Mouse (Mus musculus) heart, postnatal 0 days (tissue): ENCODE data around the gene Phf24.

Experiments
- CTCF ChIP-seq: IDR thresholded peaks from 2 replicates; pipeline ENCODE4 v1.5.1; 2016; ENCODE audit warnings: antibody characterized with exemption, control low read depth, low read depth
- EP300 ChIP-seq: IDR thresholded peaks from 2 replicates; pipeline ENCODE4 v1.6.1; 2016; ENCODE audit warnings: antibody characterized with exemption, low read depth

GRCm38 (mm10) chr4:42955200-42955599 lies 38.7 kb downstream of the Phf24 start:
- TF ChIP-seq EP300 (no peak), CTCF (no peak)
